Mouse (Mus musculus) embryo, embryonic 9.5 days (tissue): Measurements from ENCODE around the gene Wfdc15b.
"Not testable (repeated sequence)": the region's sequence is repeated elsewhere in the genome, so short reads cannot be mapped to it uniquely, and the experiment has no call there.

Experiments used
- DNase-seq: peaks from one replicate; pipeline ENCODE4 v3.0.0-alpha.2; 2017; ENCODE audit errors: extremely low spot score

The Wfdc15b gene

DNA sequence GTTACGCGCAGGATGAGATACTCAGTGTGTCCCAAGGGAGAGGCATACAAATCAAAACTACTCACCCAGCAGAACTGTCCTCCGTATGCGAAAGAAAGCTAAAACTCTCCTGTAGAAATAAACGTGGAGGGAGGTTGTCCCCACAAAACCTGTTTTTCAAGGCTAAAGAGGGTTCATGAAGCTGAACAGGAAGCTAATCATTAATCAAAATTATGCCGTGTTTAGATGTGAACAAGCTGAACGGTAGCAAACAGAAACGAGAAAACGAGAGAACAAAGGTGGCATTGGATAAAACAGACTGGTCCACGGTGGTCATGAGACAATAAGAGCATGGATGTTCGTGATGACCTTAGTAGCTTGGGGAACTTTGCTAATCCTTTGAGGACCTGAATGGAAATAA lies at the start of gene Wfdc15b:
Gene Wfdc15b, minus strand, starts transcription at position 139 of the 400 bp plus-strand sequence.
- no peak for DNase-seq

DNA sequence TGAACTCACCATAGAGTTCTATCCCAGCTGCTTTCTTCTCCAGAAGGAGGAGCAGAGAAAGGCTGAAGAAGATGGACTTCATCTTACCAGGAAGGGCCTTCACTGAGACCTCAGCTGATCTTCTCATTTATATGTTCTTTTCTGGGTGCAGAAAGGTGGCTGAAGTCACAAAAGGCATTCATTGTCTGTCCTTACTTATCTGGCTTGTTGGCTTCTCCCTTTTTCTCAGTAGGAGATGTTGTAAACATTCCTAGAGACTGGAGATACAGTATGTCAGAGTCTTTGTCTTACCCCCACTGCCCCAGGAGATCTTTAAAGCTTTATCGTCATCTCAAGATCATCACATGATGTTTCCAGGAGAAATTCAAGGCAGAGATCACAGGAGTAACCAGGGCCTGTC lies 35.1 kb upstream of the Wfdc15b start, which contains the start of gene Svs3b:
Gene Svs3b, minus strand, starts transcription at position 101 of the 400 bp plus-strand sequence.
- DNase-seq = not testable (repeated sequence)

DNA sequence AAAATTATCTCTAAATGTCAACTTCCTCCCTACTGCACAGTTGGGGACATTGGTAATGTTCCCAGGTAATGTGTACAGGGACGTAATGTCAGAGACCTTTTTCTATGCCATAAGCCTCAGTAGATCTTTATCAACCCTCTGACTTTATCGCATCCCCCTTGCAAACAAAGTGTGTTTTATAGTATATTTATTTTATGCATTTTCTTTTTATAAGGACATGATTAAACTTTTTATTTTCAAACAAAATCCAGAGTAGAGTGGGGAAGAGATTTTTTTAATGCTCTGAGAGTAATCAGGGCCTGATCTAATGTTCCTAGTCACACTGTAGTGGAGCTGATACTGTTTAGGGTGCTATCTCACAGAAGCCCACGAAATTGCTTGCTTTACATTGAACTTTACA lies 16.9 kb upstream of the Wfdc15b start, which contains the start of gene Svs2:
Gene Svs2, minus strand, starts transcription at position 101 of the 400 bp plus-strand sequence.
- no peak for DNase-seq

- DNase-seq = no peak
Measured at GRCm38 (mm10) chr2:164232671-164233070, 11.2 kb upstream of the Wfdc15b start.

- no peak for DNase-seq
Measured at GRCm38 (mm10) chr2:164228361-164229070, 7.1 kb upstream of the Wfdc15b start.

- DNase-seq = no peak
Measured at GRCm38 (mm10) chr2:164219295-164219694, 2.2 kb downstream of the Wfdc15b start.

GRCm38 (mm10) chr2:164212711-164213110 lies 8.7 kb downstream of the Wfdc15b start:
- DNase-seq = no peak

GRCm38 (mm10) chr2:164210892-164211291 lies 10.6 kb downstream of the Wfdc15b start:
- no peak for DNase-seq

DNA sequence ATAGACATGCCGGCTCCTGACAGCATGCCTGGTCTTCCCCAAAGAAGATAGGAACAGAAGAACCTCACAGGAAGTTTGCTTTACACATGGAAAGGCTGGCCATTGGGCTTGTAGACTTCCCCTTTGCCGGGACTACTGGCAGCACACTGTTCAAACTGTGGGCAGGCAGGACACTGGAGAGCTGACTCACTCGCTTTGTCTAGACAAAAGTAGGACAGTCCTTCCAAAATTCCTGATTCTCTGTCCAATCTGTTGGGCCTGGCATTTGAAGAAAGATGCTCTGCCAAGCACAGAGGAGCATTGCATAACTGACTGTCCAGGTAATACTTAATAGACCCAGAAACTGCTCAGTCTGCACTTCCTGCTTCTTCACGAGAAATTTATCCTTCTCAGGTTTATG lies 14.8 kb downstream of the Wfdc15b start:
- DNase-seq = no peak

DNA sequence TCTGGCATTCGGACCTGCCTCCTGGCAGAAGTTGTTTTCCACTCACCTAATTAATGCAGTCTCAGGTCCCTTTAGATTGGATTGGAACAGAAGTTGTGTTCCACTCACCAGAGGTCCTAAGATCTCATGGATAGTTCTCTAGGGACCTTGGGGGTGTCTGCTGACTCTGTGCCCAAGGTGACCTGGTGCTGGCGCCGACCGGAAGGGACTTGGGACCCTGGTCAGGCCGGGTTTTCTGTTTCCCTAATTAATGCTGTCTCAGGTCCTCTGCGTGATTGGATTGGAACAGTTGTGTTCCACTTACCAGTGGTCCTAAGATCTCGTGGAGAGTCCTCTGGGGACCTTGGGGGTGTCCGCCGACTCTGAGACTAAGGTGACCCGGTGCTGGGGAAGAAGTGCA lies 15.4 kb downstream of the Wfdc15b start:
- DNase-seq = not testable (repeated sequence)

GRCm38 (mm10) chr2:164199626-164200327 lies 21.7 kb downstream of the Wfdc15b start, which contains the start of gene Wfdc15a:
Wfdc15a (minus strand) TSS chr2:164200130.
- DNase-seq = no peak

GRCm38 (mm10) chr2:164196700-164196990 lies 24.8 kb downstream of the Wfdc15b start:
- DNase-seq = no peak

DNA sequence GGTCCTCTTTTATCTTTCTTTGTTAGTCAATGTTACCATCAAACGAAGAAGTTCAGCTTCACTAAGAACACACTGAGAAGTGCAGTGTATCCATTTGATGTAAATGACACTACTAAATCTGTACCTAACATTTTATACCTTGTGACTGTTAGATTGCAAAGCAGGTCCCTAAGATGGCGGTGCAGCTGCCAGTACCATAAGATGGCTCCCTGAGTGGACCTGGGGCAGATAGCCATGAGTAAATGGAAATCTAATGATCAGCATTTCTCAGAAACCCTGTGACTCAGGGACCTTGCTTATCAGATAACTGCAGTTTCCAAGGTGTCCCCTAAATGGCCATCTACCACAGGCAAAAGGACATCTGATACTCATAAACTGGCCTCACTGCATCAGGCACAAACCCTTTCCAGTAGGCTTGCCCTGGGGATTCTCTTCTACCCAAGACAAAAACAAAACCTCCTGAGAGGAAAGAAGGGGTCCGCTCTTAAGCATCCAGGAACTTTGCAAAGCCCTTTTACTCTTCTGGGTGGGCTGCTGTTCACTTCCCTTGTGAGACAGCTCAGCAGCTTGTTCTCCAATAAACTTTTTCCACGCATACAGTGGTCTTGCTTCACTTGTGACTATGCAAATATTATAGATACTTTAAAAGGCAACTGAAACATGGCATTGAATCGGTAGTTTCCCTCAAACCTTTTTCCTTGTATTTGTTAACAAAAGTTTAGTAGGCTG lies 25.3 kb downstream of the Wfdc15b start:
- no peak for DNase-seq

DNA sequence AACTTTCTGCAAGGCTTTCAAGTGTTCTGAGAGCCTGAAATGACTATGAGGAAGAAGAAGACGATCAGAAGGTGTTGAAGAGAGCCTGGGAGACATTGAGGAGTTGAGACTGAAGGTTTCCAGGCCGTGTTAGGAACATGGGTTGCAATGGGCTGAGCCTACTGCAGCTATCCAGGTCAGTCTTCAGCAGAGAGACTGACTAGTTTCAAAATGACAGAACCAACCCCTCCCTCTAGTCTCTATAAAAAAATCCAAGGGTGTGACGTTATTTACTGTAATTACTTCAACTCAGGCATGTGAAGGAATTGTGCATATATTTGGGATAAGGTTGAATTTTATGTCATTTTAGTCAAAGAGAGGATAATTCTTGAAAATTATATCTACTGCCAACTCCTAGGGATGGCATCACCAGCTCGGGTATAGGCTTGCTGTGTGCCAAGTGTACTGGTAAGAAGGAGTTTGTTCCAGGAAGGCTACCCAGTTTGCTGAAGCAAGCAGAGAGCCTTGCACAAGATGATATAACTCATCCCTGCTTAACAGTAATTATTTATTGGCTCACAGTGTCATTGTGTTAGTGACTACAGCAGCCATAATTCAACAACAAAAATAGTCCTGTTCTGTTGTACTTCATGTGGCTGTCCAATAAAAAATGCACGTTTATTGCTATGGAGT lies 26.4 kb downstream of the Wfdc15b start:
- no peak for DNase-seq

DNA sequence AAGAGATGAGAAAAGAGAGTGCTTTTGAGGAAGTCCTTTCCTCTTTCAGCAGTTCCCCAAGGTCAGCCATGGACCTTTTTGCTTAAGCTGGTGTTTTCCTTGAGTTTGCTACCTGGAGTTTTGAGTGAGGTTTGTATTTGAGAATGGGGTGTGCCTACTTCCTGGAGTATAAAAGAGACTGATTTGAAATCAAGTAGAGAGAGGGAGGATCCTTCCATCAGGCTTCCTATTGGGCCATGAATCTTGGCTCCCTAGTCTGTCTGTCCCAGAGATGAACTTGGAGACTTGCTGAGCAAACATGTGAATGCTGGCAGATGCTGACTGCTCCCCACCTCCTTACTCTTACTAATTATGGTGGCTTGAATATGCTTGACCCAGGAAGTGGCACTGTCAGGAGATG lies 29.2 kb downstream of the Wfdc15b start:
- DNase-seq = no peak

DNA sequence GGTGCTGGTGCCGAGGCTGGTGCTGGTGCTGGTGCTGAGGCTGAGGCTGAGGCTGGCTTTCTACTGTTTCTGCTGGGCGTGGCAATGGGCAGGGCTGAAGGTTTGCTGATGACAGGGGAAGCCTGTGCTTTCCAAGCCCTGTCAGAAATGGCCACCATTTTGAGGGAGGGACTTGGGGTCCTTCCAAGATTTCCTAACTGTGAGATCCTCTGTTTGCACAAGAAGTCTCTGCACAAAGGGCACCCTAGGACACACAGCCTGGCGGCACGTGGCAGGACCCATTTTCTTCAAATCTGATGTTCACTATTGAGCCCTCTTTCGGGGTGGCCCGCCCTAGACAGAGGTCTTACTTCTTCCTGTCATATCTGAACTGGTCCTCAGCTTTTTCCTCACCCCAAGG lies 30.9 kb downstream of the Wfdc15b start, which contains the start of gene Wfdc12:
Gene Wfdc12, minus strand, starts transcription at position 33 of the 400 bp plus-strand sequence.
- DNase-seq = no peak

DNA sequence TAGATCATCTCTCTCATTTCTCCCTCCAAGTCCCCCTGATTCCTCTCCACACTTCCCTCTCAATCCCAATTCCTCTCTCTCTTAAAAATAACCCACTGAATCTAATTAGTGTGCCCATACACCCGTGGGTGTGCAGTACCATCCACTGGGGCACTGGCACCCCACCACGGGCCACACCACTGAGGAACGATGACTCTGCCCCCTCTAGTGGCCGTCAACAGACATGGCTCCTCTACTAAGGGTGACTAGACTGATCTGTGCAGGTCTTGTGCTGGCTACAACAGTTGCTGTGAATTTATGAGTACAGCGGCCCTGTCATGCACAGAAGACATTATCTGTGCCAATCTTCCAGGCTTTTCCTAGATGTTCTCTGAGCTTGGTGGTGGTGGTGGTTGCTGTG lies 32.7 kb downstream of the Wfdc15b start:
- no peak for DNase-seq

DNA sequence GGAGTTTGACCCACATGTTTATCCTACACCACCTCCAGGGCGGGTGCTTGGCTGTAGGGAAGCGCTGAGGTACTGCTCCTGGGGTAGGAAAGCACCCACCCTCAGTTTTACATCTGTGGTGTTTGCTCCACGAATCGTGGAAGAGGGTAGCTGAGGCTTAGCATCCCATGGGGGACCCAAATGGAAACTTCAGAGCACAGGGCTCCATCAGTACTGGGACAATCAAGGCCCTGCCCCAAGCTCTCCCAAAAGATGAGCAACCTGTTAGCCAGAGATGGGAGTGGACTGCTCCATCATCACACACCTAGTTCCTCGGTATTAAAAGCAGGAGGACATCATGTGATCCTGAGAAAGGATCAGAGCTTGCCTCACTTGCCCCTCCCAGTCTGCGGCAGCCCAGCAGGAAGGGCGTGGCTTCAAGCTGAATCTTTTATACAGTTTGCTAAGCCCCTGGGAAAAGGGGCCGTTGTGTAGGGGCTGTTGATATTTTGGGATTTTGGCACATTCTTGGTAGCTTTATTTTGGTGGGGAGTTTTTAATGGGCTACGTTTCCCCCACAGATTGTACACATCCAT lies 37.2 kb downstream of the Wfdc15b start:
- DNase-seq = no peak

GRCm38 (mm10) chr2:164183340-164183739 lies 38.1 kb downstream of the Wfdc15b start:
- no peak for DNase-seq

- DNase-seq = no peak
Measured at GRCm38 (mm10) chr2:164182692-164183255, 38.7 kb downstream of the Wfdc15b start, which contains the start of gene Wfdc5. Wfdc5 (minus strand) TSS chr2:164182742.

DNA sequence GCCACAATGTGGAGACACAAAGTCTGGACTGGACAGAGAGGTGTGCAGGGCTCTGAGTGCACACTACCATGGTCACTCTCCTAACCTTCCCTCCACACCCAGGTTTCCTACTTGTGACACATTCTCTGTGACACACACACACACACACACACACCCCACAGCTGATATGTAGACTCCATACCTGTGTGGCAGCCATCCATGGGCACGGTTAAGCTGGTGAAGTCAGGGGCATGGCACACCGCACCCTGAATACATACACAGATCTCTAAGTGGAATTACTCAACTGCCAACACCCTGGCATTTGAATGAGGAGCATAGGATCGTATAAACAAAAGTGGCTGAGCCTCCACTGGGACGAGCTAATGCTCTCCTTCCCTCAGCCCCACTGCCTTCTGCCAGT lies 40.7 kb downstream of the Wfdc15b start:
- DNase-seq = no peak
